Mouse (Mus musculus) myocyte (in vitro differentiated cells): ENCODE measurements at regions not wholly inside any gene's neighbourhood (a gene's known extent, or its start where the extent isn't known, plus 50 kb on each side); places are given as distances from the start of the nearest gene placed in this dataset.

Experiments used
- E2F4 ChIP-seq: IDR thresholded peaks from one replicate; pipeline ENCODE4 v1.6.1; 2011; ENCODE audit warnings: mild to moderate bottlenecking, control low read depth, moderate library complexity; ENCODE audit not compliant: insufficient read depth
- POLR2A ChIP-seq: IDR thresholded peaks from one replicate; pipeline ENCODE4 v1.6.1; 2011; ENCODE audit warnings: low read depth, mild to moderate bottlenecking, control low read depth, moderate library complexity; ENCODE audit not compliant: insufficient read length
- TCF3 ChIP-seq: IDR thresholded peaks from one replicate; pipeline ENCODE4 v1.6.1; 2011; ENCODE audit warnings: low read depth, control low read depth; ENCODE audit not compliant: insufficient read length

DNA sequence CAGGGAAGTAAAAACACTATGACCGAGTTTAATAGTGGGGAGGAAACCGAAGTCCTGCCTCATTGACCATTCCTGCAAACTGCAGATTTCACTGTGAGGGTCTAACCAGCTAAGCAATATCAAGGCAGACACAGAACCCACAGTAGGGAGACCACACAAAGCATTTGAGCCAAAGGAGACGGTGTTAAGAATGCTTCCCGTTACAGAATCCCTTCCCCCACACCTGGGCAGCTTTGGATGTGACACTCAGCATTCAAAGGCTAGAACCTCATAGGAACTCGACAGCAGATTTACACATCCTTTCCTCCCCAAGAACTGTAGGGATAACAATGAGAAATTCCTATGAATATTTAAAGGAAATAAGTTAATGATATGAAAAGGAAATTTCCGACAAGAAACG lies 158.5 kb upstream of the Id4 start:
- TF ChIP-seq E2F4 = no peak
- no peak for TF ChIP-seq POLR2A
- no peak for TF ChIP-seq TCF3
